23 mouse cellular contexts compared by ENCODE assay signal in the genomic region with DNA sequence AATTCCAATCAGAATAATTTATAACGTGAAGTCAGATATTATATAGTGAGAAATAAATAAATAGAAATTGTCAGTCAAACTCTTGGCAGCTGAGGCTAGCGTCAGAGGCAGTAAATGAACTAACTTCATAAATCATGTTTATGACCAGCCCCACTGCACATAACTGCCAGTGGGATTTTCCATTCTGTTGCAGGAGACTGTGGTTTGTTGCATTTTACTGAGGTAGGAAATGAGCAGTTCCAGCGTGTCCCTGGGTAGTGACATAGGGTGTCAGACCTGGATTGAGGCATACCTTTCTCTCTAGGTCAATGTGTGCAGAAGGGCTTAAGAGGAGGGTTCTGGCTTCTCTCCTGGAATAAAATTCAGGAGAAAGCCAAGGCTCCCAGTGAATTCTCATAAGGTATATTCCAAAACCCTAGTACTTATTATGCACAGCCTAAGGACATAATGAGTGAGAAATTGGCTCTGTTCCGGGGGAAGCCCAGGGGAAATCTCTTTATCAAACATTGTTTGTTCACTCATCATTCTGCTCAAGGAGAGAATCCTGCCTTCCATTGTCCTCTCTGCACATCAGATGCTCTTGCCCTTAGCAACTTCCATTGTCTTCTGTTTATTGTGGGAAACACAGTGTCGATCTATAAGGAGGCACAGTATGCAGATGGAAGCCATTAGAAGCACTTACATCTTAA.
DNase-seq lines count a peak whose midpoint lies in the region; ATAC-seq and TF ChIP-seq lines count a peak whose summit lies in the region.
"Had no signal": no experiment of that assay in that cellular context is flagged by ENCODE, and none has a peak within 500 bp of the region (broad histone marks: within the 10 kb centered on the region; RNA-seq: fewer than 3 reads in every experiment).

No protein-coding gene starts in this region.

- no peak for TF ChIP-seq CTCF in kidney, adult 2 months (conservative IDR thresholded peaks at IDR 0.05; ENCODE audit: insufficient read depth, insufficient read length, low read depth, low read length)

- peak; percentile 23 for DNase-seq in embryonic facial prominence, embryonic 14.5 days (ENCODE audit: low spot score)
- DNase-seq in embryonic facial prominence, embryonic 10.5 days (ENCODE audit: low spot score) = no peak
- peak; percentile 5 for DNase-seq in kidney, adult 2 months
- no peak for DNase-seq in kidney, adult 8-10 months
- DNase-seq in midbrain, embryonic 14.5 days = peak; percentile 45
- no peak for DNase-seq in midbrain, embryonic 11.5 days (ENCODE audit: low spot score, missing footprints)
- DNase-seq in thymus, postnatal 10 days (ENCODE audit: low spot score in 2 of 2) = no peak
- DNase-seq: adrenal gland, postnatal 10 days; B cell, adult 2 months; cerebellum, adult 11-12 months; cerebellum, adult 9-10 months; cerebellum, postnatal 25 days; forebrain, postnatal 0 days; gastrocnemius, postnatal 14 days; heart, adult 2 months; heart, postnatal 14 days had no signal

- no peak for ATAC-seq in embryonic facial prominence, embryonic 14.5 days (ENCODE audit: low read depth)
- ATAC-seq in midbrain, embryonic 14.5 days (ENCODE audit: low FRiP score, low TSS enrichment) = no peak
- no peak for ATAC-seq in midbrain, embryonic 11.5 days (ENCODE audit: low FRiP score)
- peak; percentile 76 for ATAC-seq in neural tube, embryonic 13.5 days (ENCODE audit: low read depth)
- ATAC-seq: CD4-positive, CD25-positive, alpha-beta regulatory T cell, adult 4 months; forebrain, embryonic 13.5 days; forebrain, postnatal 0 days had no signal

- WGBS in embryonic facial prominence, embryonic 14.5 days = 76% methylated on average over 5 of the region's 5 CpGs
- 86% methylated on average over 5 of the region's 5 CpGs for WGBS in embryonic facial prominence, embryonic 10.5 days
- WGBS in kidney, adult 2 months = 53% methylated on average over 5 of the region's 5 CpGs
- WGBS in midbrain, embryonic 14.5 days = 67% methylated on average over 5 of the region's 5 CpGs
- WGBS in midbrain, embryonic 11.5 days = 85% methylated on average over 5 of the region's 5 CpGs
- WGBS in neural tube, embryonic 13.5 days = 43% methylated on average over 5 of the region's 5 CpGs

- no peak overlapping the region for H3K27ac ChIP-seq in embryonic facial prominence, embryonic 14.5 days (replicated peaks; ENCODE audit: low read depth, low read length)
- H3K27ac ChIP-seq in embryonic facial prominence, embryonic 10.5 days (replicated peaks) = no peak overlapping the region
- H3K27ac ChIP-seq in kidney, adult 2 months (ENCODE audit: insufficient read depth, low read depth, low read length) = no peak overlapping the region
- H3K27ac ChIP-seq in midbrain, embryonic 14.5 days (replicated peaks; ENCODE audit: low read depth, low read length) = no peak overlapping the region
- H3K27ac ChIP-seq in midbrain, embryonic 11.5 days (ENCODE audit: low read depth, low read length) = no peak overlapping the region
- H3K27ac ChIP-seq in neural tube, embryonic 13.5 days (replicated peaks) = peak overlapping the region; percentile 64; the same call in 1 of the 2 replicates
- H3K27ac ChIP-seq: embryonic facial prominence, embryonic 13.5 days; forebrain, embryonic 13.5 days; heart, adult 2 months; heart, embryonic 15.5 days had no signal

- H3K36me3 ChIP-seq in embryonic facial prominence, embryonic 14.5 days (ENCODE audit: control insufficient read depth, insufficient read depth, low read length) = no peaks in the 10 kb centered on the region
- no peaks in the 10 kb centered on the region for H3K36me3 ChIP-seq in embryonic facial prominence, embryonic 10.5 days (replicated peaks)
- no peaks in the 10 kb centered on the region for H3K36me3 ChIP-seq in kidney, adult 2 months (ENCODE audit: control insufficient read depth, insufficient read depth, low read length)
- H3K36me3 ChIP-seq in midbrain, embryonic 14.5 days (ENCODE audit: control insufficient read depth, insufficient read depth, low read length) = no peaks in the 10 kb centered on the region
- no peaks in the 10 kb centered on the region for H3K36me3 ChIP-seq in midbrain, embryonic 11.5 days (ENCODE audit: control insufficient read depth, insufficient read depth, low read length)
- no peaks in the 10 kb centered on the region for H3K36me3 ChIP-seq in neural tube, embryonic 13.5 days
- H3K36me3 ChIP-seq: embryonic facial prominence, embryonic 13.5 days; G1E; heart, embryonic 15.5 days had no signal

- H3K9me3 ChIP-seq in embryonic facial prominence, embryonic 14.5 days (ENCODE audit: control insufficient read depth, low read length) = no peaks in the 10 kb centered on the region
- no peaks in the 10 kb centered on the region for H3K9me3 ChIP-seq in embryonic facial prominence, embryonic 10.5 days
- no peaks in the 10 kb centered on the region for H3K9me3 ChIP-seq in midbrain, embryonic 14.5 days (ENCODE audit: control insufficient read depth, low read length)
- no peaks in the 10 kb centered on the region for H3K9me3 ChIP-seq in midbrain, embryonic 11.5 days (ENCODE audit: control insufficient read depth, low read length)
- no peaks in the 10 kb centered on the region for H3K9me3 ChIP-seq in neural tube, embryonic 13.5 days
- H3K9me3 ChIP-seq: embryonic facial prominence, embryonic 13.5 days; forebrain, embryonic 13.5 days; heart, embryonic 15.5 days had no signal

- no peak overlapping the region for H3K4me2 ChIP-seq in embryonic facial prominence, embryonic 14.5 days (ENCODE audit: low read depth, low read length)
- no peak overlapping the region for H3K4me2 ChIP-seq in midbrain, embryonic 14.5 days (ENCODE audit: low read length)
- no peak overlapping the region for H3K4me2 ChIP-seq in midbrain, embryonic 11.5 days
- H3K4me2 ChIP-seq in neural tube, embryonic 13.5 days = no peak overlapping the region
- H3K4me2 ChIP-seq: embryonic facial prominence, embryonic 13.5 days; forebrain, embryonic 13.5 days; heart, embryonic 11.5 days; heart, embryonic 15.5 days had no signal

- H3K27me3 ChIP-seq in embryonic facial prominence, embryonic 14.5 days (replicated peaks; ENCODE audit: control insufficient read depth, insufficient read depth, low read length) = no peaks in the 10 kb centered on the region
- H3K27me3 ChIP-seq in embryonic facial prominence, embryonic 10.5 days (replicated peaks; ENCODE audit: low read depth, poor library complexity, severe bottlenecking) = no peaks in the 10 kb centered on the region
- no peaks in the 10 kb centered on the region for H3K27me3 ChIP-seq in kidney, adult 2 months (replicated peaks; ENCODE audit: control insufficient read depth, insufficient read depth, low read length)
- H3K27me3 ChIP-seq in midbrain, embryonic 14.5 days (ENCODE audit: control insufficient read depth, insufficient read depth, low read length) = no peaks in the 10 kb centered on the region
- no peaks in the 10 kb centered on the region for H3K27me3 ChIP-seq in midbrain, embryonic 11.5 days (ENCODE audit: control insufficient read depth, insufficient read depth, low read length)
- H3K27me3 ChIP-seq in neural tube, embryonic 13.5 days = no peaks in the 10 kb centered on the region
- H3K27me3 ChIP-seq: embryonic facial prominence, embryonic 13.5 days; forebrain, embryonic 13.5 days; heart, embryonic 15.5 days had no signal

- no peaks in the 10 kb centered on the region for H3K4me1 ChIP-seq in embryonic facial prominence, embryonic 14.5 days (ENCODE audit: control insufficient read depth, insufficient read depth, low read length)
- H3K4me1 ChIP-seq in embryonic facial prominence, embryonic 10.5 days = no peaks in the 10 kb centered on the region
- H3K4me1 ChIP-seq in kidney, adult 2 months (ENCODE audit: control insufficient read depth, insufficient read depth, low read length) = no peaks in the 10 kb centered on the region
- no peaks in the 10 kb centered on the region for H3K4me1 ChIP-seq in midbrain, embryonic 14.5 days (ENCODE audit: control insufficient read depth, insufficient read depth, low read length)
- H3K4me1 ChIP-seq in midbrain, embryonic 11.5 days (ENCODE audit: control insufficient read depth, insufficient read depth, low read length) = no peaks in the 10 kb centered on the region
- peaks cover 13% of the 10 kb centered on the region for H3K4me1 ChIP-seq in neural tube, embryonic 13.5 days (replicated peaks)
- H3K4me1 ChIP-seq: embryonic facial prominence, embryonic 13.5 days; forebrain, embryonic 13.5 days; heart, embryonic 15.5 days had no signal

- H3K4me3 ChIP-seq in embryonic facial prominence, embryonic 14.5 days (ENCODE audit: low read depth, low read length) = no peak overlapping the region
- no peak overlapping the region for H3K4me3 ChIP-seq in embryonic facial prominence, embryonic 10.5 days
- H3K4me3 ChIP-seq in kidney, adult 2 months (ENCODE audit: insufficient read depth, low read depth, low read length) = no peak overlapping the region
- H3K4me3 ChIP-seq in midbrain, embryonic 14.5 days (replicated peaks; ENCODE audit: low read depth, low read length) = no peak overlapping the region
- no peak overlapping the region for H3K4me3 ChIP-seq in midbrain, embryonic 11.5 days (ENCODE audit: low read depth, low read length)
- no peak overlapping the region for H3K4me3 ChIP-seq in neural tube, embryonic 13.5 days
- H3K4me3 ChIP-seq: embryonic facial prominence, embryonic 13.5 days; forebrain, embryonic 13.5 days; heart, adult 2 months; heart, embryonic 15.5 days had no signal

- H3K9ac ChIP-seq in embryonic facial prominence, embryonic 14.5 days (ENCODE audit: low read depth, low read length) = no peak overlapping the region
- no peak overlapping the region for H3K9ac ChIP-seq in midbrain, embryonic 14.5 days (replicated peaks; ENCODE audit: low read length)
- no peak overlapping the region for H3K9ac ChIP-seq in midbrain, embryonic 11.5 days (ENCODE audit: low read length)
- H3K9ac ChIP-seq in neural tube, embryonic 13.5 days = no peak overlapping the region
- H3K9ac ChIP-seq: embryonic facial prominence, embryonic 13.5 days; forebrain, embryonic 13.5 days; forebrain, postnatal 0 days; heart, embryonic 15.5 days had no signal

- no peak for TF ChIP-seq POLR2A in kidney, adult 2 months (IDR thresholded peaks at IDR 0.05; ENCODE audit: low read depth, low read length)

Comparison
In these comparisons a context has a peak if more than half of its experiments do, and no peak if none do; other contexts are left out.
1. DNase-seq: peak in embryonic facial prominence, embryonic 14.5 days (single experiment), kidney, adult 2 months (single experiment) and midbrain, embryonic 14.5 days (single experiment); none in embryonic facial prominence, embryonic 10.5 days (single experiment), kidney, adult 8-10 months (0 of 2), midbrain, embryonic 11.5 days (single experiment) and thymus, postnatal 10 days (0 of 2).